Mouse (Mus musculus) stomach, postnatal 0 days (tissue): ENCODE measurements around the gene Sap25.

Experiments used
- CTCF ChIP-seq: IDR thresholded peaks from 2 replicates; pipeline ENCODE4 v1.5.1; 2016; ENCODE audit warnings: antibody characterized with exemption, low read depth, mild to moderate bottlenecking, moderate library complexity
- EP300 ChIP-seq: optimal IDR thresholded peaks from 2 replicates; pipeline ENCODE3; 2016; ENCODE audit warnings: antibody characterized with exemption

- TF ChIP-seq CTCF (no peak), EP300 (no peak)
Measured at GRCm38 (mm10) chr5:137678736-137679135, 37.6 kb downstream of the Sap25 start.
